Mouse (Mus musculus) E14TG2a.4 (cell line): ENCODE measurements around the gene Greb1.
A peak's percentile ranks its signal among the peaks of the same experiment; 100 is the strongest.

Experiments
- CTCF ChIP-seq: conservative IDR thresholded peaks from 2 replicates; pipeline ENCODE4 v1.5.1; 2014; ENCODE audit warnings: low read length
- NANOG ChIP-seq: IDR thresholded peaks from 2 replicates; pipeline ENCODE4 v1.6.1; 2014; ENCODE audit warnings: borderline replicate concordance, low read length, mixed read lengths

DNA sequence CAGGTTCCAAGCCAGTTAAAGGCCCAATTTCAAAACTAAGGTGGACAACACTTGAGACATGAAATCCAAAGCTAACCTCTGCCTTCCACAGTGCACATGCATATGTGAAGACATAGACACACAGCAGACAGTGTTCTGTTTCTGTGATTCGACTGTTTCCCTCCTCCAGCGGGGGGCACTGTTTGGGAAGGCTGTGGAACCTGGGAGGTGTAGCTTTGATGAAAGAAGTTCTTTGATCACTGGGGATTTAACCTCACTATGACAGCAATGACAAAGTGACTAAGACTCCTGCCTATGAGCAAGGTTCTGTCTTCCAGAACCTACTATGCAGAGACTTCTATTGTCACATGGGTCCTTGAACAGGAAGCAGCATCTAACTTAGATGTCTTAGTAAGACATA is 29.1 kb upstream of the Greb1 start:
- TF ChIP-seq CTCF: peak; percentile 20
- TF ChIP-seq NANOG: no peak
